Mouse (Mus musculus) lung, adult 18-20 months (tissue): Measurements from ENCODE around the gene Olfr1467.

Experiments
- DNase-seq, 2 experiments: peaks; one replicate each; pipeline ENCODE4 v3.0.0; 2022; ENCODE audit warnings: mixed read lengths in 2 of 2

Gene Olfr1467

DNA sequence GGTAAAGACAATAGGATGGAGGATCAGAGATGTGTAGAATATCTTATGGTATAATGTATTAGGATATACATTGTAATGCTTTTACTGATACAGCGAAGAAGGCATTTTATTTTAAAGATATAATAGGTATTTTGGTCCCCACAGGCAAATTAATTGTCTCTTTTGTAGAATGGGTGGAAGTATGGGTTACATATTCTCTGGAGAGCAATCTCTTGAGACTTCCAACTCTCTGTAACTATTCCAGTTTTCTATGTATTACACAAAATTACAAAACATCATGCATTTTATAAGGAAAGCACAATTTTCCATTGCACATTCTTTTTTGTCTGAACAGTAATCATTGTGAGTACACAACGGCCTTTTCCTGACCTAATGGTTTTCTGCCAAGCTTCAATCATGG is at the start of gene Olfr1467:
TSS of gene Olfr1467 (plus strand) at position 301 of the 400 bp plus-strand sequence.
- no peak for DNase-seq

DNA sequence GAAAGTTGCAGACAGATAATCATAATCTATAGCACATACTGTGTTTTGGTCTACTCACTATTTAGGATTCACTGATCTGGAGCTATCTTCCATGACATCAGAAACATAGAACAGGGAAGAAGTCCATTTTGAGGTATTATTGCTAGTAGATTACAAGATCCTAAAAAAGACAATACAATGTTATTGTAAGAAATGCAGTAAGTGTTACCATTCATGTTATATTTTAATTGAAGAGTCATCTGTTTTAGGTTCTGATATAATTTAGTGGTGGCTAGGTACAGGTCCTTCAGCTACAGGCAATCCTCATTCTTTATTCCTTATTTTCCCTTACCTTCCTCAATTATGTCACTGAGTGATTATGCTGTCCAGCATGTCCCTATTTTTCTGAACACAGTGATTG is 46.6 kb upstream of the Olfr1467 start, which contains the start of gene Olfr1465:
TSS of gene Olfr1465 (minus strand) at position 101 of the 400 bp plus-strand sequence.
- DNase-seq = no peak

DNA sequence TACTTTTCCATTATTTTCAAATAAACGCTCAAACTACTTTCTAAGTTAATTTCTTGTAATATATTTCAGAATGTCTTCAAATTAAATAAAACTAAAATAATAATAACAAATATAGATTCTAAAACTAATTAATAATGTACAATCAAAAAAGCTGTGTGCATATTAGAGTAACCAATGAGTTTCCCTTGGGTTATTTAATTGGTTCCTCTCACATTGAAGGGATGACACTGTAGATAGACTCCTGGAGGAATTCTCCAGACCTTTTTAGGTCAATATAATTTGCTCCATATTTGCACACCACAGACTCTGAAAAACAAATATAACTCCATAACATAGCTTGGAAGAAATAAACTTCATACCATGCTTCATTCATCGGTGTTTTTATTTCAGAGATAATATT is 23.5 kb upstream of the Olfr1467 start, which contains the start of gene Olfr1466:
TSS of gene Olfr1466 (plus strand) at position 301 of the 400 bp plus-strand sequence.
- no peak for DNase-seq

DNA sequence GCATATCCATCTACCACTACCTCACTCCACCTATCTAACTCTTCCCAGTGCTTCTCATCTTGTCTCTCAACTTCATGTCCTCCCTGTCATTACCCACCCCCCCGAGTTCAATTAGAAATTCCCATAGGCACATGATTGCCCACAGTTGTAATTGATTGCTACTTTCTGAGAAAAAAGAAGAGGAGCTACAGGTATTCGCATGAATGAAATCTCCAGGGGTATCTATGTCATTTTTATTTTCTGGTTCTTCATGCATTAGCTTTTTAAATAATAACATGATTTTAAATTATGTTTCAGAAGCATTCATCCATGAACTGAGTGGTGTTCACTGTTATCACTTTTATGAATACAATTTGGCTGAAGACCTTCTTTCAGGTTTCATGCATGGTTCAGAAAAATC is 45.5 kb downstream of the Olfr1467 start, which contains the start of gene Olfr1469:
TSS of gene Olfr1469 (plus strand) at position 301 of the 400 bp plus-strand sequence.
- DNase-seq = no peak
